Mouse (Mus musculus) midbrain, embryonic 13.5 days (tissue): ENCODE results near the gene Lgals7. TPM values are rescaled to one million over a fixed set of nuclear protein-coding genes. Genes with fewer than 3 reads are reported as not detected.

Experiments used
- ATAC-seq: fragments of 200-750 bp; cut with Nextera tagmentation; 2 replicates; pipeline ENCODE4 v1.8.0; 2017; ENCODE audit warnings: mild to moderate bottlenecking, moderate TSS enrichment, moderate library complexity
- H3K27ac ChIP-seq: fragments of 300-500 bp; sonication (generic); 2 replicates; pipeline ENCODE4 v1.5.1; 2015; ENCODE audit warnings: inconsistent platforms, mild to moderate bottlenecking, moderate library complexity
- H3K27me3 ChIP-seq: fragments of 300-500 bp; sonication (generic); 2 replicates; pipeline ENCODE4 v1.6.1; 2015; ENCODE audit warnings: mild to moderate bottlenecking, inconsistent platforms
- H3K36me3 ChIP-seq: fragments of 300-500 bp; sonication (generic); 2 replicates; pipeline ENCODE4 v1.6.1; 2015; ENCODE audit warnings: mild to moderate bottlenecking, inconsistent platforms
- H3K4me1 ChIP-seq: fragments of 300-500 bp; sonication (generic); replicated peaks from 2 replicates; pipeline ENCODE4 v1.6.1; 2015; ENCODE audit warnings: inconsistent platforms
- H3K4me2 ChIP-seq: fragments of 300-500 bp; sonication (generic); replicated peaks from 2 replicates; pipeline ENCODE4 v1.6.1; 2015; ENCODE audit warnings: moderate library complexity, mild to moderate bottlenecking, inconsistent platforms
- H3K4me3 ChIP-seq: fragments of 300-500 bp; sonication (generic); replicated peaks from 2 replicates; pipeline ENCODE4 v1.5.1; 2015; ENCODE audit warnings: mild to moderate bottlenecking, inconsistent platforms
- H3K9ac ChIP-seq: fragments of 300-500 bp; sonication (generic); replicated peaks from 2 replicates; pipeline ENCODE4 v1.6.1; 2015; ENCODE audit warnings: mild to moderate bottlenecking, inconsistent platforms
- H3K9me3 ChIP-seq: fragments of 300-500 bp; sonication (generic); 2 replicates; pipeline ENCODE4 v1.6.1; 2016; ENCODE audit warnings: mild to moderate bottlenecking, inconsistent platforms
- WGBS: fragments of 180-500 bp; shearing (Covaris S2); methylation state at CpG from one replicate; pipeline ENCODE4 v1.1.7; 2015; 5-methylcytosine and 5-hydroxymethylcytosine counted together
- polyA plus RNA-seq: library from polyadenylated mRNA; unstranded; fragments of >200 nt; fragmentation: Nextera tagmentation; extraction: Ambion mirVana; gene quantifications from 2 replicates; pipeline ENCODE4 v1.2.1, GENCODE M21; 2015

The Lgals7 gene
- polyA plus RNA-seq, 1 experiment from 2014 or later: 8.5 TPM

- no peak for ATAC-seq
- 94% methylated on average over 5 of the region's 5 CpGs for WGBS
- Histone ChIP-seq H3K4me2 (no peak overlapping the region), H3K27me3 (no peaks in the 10 kb centered on the region), H3K4me3 (no peak overlapping the region), H3K9ac (no peak overlapping the region), H3K36me3 (peaks cover 99% of the 10 kb centered on the region), H3K9me3 (no peaks in the 10 kb centered on the region), H3K4me1 (no peaks in the 10 kb centered on the region), H3K27ac (no peak overlapping the region)
Measured at GRCm38 (mm10) chr7:28907195-28907594, 43.5 kb downstream of the Lgals7 start.

DNA sequence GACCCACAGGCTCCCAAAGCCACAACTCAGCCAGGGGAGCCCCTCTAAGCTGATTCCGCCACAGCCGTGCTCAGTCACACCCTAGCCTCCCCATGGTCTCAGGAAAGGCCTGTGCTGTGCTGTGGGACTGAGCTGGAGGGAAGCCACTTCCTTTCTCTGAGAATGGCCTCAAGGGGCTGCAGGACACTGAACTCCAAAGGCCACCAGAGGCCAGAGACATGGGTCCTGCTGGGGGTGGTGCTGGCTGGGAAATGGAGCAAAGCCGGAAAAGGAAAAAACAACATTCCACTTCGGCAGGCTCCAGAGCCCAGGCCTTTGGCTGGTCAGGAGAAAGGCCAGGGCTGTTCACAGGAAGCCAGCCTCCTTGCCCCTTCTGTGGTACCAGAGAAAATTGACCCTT, 48.0 kb downstream of the Lgals7 start:
- no peak for ATAC-seq
- Histone ChIP-seq H3K4me2 (no peak overlapping the region), H3K4me3 (no peak overlapping the region), H3K27me3 (no peaks in the 10 kb centered on the region), H3K9ac (no peak overlapping the region), H3K36me3 (peaks cover 99% of the 10 kb centered on the region), H3K9me3 (no peaks in the 10 kb centered on the region), H3K4me1 (no peaks in the 10 kb centered on the region), H3K27ac (no peak overlapping the region)
- 81% methylated on average over 4 of the region's 4 CpGs for WGBS

DNA sequence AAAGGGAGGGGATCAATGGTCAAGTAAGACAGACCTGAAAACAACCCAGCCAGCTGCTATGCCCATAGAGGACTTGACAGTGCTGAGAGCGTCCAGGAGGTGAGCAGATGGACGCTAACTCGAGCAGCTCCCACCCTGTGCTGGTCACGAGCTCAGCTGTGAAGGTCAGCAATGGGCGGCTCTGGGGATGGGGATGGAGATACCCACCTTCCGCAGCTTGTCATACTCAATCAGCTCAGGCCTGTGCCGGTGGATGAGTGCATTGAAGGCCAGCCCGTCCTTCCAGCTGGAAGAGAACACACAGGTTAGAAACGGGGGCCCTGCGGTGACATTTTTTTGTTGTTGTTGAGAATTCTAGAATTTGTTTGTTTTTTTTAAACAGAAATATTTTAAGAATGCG, 49.5 kb downstream of the Lgals7 start:
- peaks cover 99% of the 10 kb centered on the region for H3K36me3 ChIP-seq
- WGBS: 87% methylated on average over 11 of the region's 11 CpGs
- H3K4me3 ChIP-seq: no peak overlapping the region
- no peak for ATAC-seq
- no peaks in the 10 kb centered on the region for H3K9me3 ChIP-seq
- H3K4me1 ChIP-seq: no peaks in the 10 kb centered on the region
- no peak overlapping the region for H3K27ac ChIP-seq
- H3K4me2 ChIP-seq: no peak overlapping the region
- H3K27me3 ChIP-seq: no peaks in the 10 kb centered on the region
- H3K9ac ChIP-seq: no peak overlapping the region

Other genes with a start within 250 kb of the Lgals7 start
- not detected in 2 replicates for gene Acp7, start 232.5 kb upstream of the Lgals7 start, polyA plus RNA-seq
- gene Fbxo27, start 171.0 kb upstream of the Lgals7 start, polyA plus RNA-seq: 5.7 and 5.8 TPM in 2 replicates
- gene Fbxo17, start 147.0 kb upstream of the Lgals7 start, polyA plus RNA-seq: 3.3 and 4.0 TPM in 2 replicates
- 108 and 112 TPM in 2 replicates for gene Mrps12, start 122.0 kb upstream of the Lgals7 start, polyA plus RNA-seq
- gene Sars2, start 121.9 kb upstream of the Lgals7 start, polyA plus RNA-seq: 22.4 and 22.9 TPM in 2 replicates
- 0.26 and 0.58 TPM in 2 replicates for gene Ccer2, start 107.7 kb upstream of the Lgals7 start, polyA plus RNA-seq
- gene Sirt2, start 97.1 kb upstream of the Lgals7 start, polyA plus RNA-seq: 102 and 108 TPM in 2 replicates
- gene Nfkbib, start 96.3 kb upstream of the Lgals7 start, polyA plus RNA-seq: 52.7 and 56.7 TPM in 2 replicates
- gene Rinl, start 74.9 kb upstream of the Lgals7 start, polyA plus RNA-seq: 1.9 and 2.3 TPM in 2 replicates
- 238 and 239 TPM in 2 replicates for gene Hnrnpl, start 55.3 kb upstream of the Lgals7 start, polyA plus RNA-seq
- gene Ech1, start 38.6 kb upstream of the Lgals7 start, polyA plus RNA-seq: 69.4 and 71.6 TPM in 2 replicates
- gene Lgals4, start 30.0 kb upstream of the Lgals7 start, polyA plus RNA-seq: 4.5 and 5.8 TPM in 2 replicates
- gene Capn12, start 17.6 kb downstream of the Lgals7 start, polyA plus RNA-seq: 0.62 and 0.70 TPM in 2 replicates
- gene Actn4, start 98.5 kb downstream of the Lgals7 start, polyA plus RNA-seq: 120 and 132 TPM in 2 replicates
- gene Eif3k, start 118.0 kb downstream of the Lgals7 start, polyA plus RNA-seq: 318 and 323 TPM in 2 replicates
- gene Map4k1, start 118.2 kb downstream of the Lgals7 start, polyA plus RNA-seq: 4.5 and 5.0 TPM in 2 replicates